Mouse (Mus musculus) small intestine, adult 2 months (tissue): ENCODE results near the gene Dock1.

Source experiments
- CTCF ChIP-seq: fragments of 200-500 bp; IDR thresholded peaks from 2 replicates; pipeline ENCODE4 v1.5.1; 2012; ENCODE audit warnings: low read depth, mild to moderate bottlenecking, control low read depth, inconsistent platforms, low read length, moderate library complexity, mixed read lengths; ENCODE audit not compliant: insufficient replicate concordance, insufficient read length; ENCODE audit errors: extremely low read depth
- POLR2A ChIP-seq: fragments of 200-500 bp; IDR thresholded peaks from 2 replicates; pipeline ENCODE4 v1.6.1; 2012; ENCODE audit warnings: low read depth, mild to moderate bottlenecking, control low read depth, inconsistent platforms, low read length, moderate library complexity

DNA sequence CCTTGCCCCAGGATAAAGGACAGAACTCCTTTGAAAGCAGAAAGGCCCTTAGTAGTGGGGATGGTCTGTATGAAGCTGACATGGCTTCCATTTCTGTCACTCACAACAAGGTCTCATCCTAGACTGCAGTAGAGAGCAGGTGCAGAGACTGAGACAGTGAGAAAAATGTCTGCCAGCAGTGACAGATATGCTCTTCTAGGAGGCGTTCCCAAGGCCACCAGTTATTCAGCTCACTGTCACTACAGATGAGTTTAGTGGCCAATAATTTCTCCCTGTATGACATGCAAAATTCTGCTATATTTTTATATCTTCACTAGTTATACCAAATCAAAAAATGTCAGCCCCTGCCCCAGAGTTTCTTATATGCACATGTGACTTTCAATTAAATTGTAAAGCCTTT lies 368.5 kb downstream of the Dock1 start:
- TF ChIP-seq CTCF (no peak), POLR2A (no peak)
